ENCODE assay signal across 13 mouse cellular contexts in the genomic region with DNA sequence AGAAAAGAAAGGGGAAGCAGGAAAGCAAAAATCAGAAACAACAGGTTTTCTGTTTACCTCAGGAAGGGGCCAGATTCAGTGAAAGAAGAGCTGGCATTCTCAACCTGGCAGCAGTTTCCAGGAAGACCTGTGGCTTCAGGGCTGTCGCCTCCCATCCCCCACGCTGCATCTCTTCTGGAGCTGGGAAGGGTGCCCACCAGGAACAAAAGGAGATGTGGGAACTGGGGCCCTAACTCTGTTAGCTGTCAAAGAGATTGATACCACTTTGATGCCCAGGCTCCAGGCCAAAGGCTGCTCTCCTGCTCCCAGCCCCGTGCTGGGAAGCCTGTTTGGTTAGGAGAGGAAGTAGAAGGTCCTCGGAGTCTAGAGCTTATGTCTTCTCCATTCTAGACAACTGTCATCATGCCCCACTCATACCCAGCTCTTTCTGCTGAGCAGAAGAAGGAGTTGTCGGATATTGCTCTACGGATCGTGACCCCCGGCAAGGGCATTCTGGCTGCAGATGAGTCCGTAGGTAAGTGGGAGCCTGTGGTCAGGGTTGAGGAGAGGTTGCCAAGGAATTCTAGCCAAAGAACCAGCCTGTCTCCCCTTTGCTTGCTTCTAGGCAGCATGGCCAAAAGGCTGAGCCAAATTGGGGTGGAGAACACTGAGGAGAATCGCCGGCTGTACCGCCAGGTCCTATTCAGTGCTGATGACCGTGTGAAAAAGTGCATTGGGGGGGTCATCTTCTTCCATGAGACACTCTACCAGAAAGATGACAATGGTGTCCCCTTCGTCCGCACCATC. TPM values are rescaled to one million over a fixed set of nuclear protein-coding genes. Genes with fewer than 3 reads are reported as not detected.
DNase-seq lines count a peak whose midpoint lies in the region; ATAC-seq and TF ChIP-seq lines count a peak whose summit lies in the region.
"Had no signal": no experiment of that assay in that cellular context is flagged by ENCODE, and none has a peak within 500 bp of the region (broad histone marks: within the 10 kb centered on the region; RNA-seq: fewer than 3 reads in every experiment).

No protein-coding gene starts in this region.

- peak overlapping the region; percentile 42 for H3K4me2 ChIP-seq in forebrain, embryonic 15.5 days (replicated peaks)

- no peaks in the 10 kb centered on the region for H3K27me3 ChIP-seq in forebrain, embryonic 15.5 days
- H3K27me3 ChIP-seq: embryonic facial prominence, embryonic 15.5 days; liver, embryonic 15.5 days had no signal

- no peak for TF ChIP-seq POLR2A in bone marrow macrophage, adult 2 months (IDR thresholded peaks at IDR 0.05; ENCODE audit: borderline replicate concordance, low read depth, low read length)

- 0 out of 2 replicates have a peak, but pooled peaks cover 6% of the 10 kb centered on the region for H3K36me3 ChIP-seq in forebrain, embryonic 15.5 days

- ATAC-seq in cerebellum, adult (ENCODE audit: insufficient number of reproducible peaks, low FRiP score, low TSS enrichment): no peak
- ATAC-seq in forebrain, embryonic 15.5 days (replicated peaks): no peak

- peaks cover 22% of the 10 kb centered on the region for H3K4me1 ChIP-seq in bone marrow macrophage, adult 2 months (ENCODE audit: control insufficient read depth, insufficient read depth, low read length)
- H3K4me1 ChIP-seq in forebrain, embryonic 15.5 days: peaks cover 33% of the 10 kb centered on the region

- H3K4me3 ChIP-seq in bone marrow macrophage, adult 2 months (ENCODE audit: insufficient read depth, low read length): peak overlapping the region; percentile 63
- peak overlapping the region; percentile 25 for H3K4me3 ChIP-seq in forebrain, embryonic 15.5 days

- H3K9ac ChIP-seq in forebrain, embryonic 15.5 days (replicated peaks): no peak overlapping the region
- H3K9ac ChIP-seq: embryonic facial prominence, embryonic 15.5 days; liver, embryonic 15.5 days had no signal

- WGBS in forebrain, embryonic 15.5 days: 58% methylated on average over 15 of the region's 15 CpGs

- peak; percentile 55 for DNase-seq in cerebellum, adult 11 months
- peak; percentile 17 to 51 for DNase-seq in layer of hippocampus, postnatal 25 days (ENCODE audit: extremely low spot score in 1 of 2, low spot score in 1 of 2)
- no peak for DNase-seq in layer of hippocampus, adult 8-10 months (ENCODE audit: low spot score in 2 of 2)
- no peak for DNase-seq in frontal cortex, postnatal 14 days (ENCODE audit: low spot score in 2 of 2)
- no peak for DNase-seq in ovary, postnatal 10 days (ENCODE audit: low spot score)
- DNase-seq: adrenal gland, postnatal 25 days; gastrocnemius, adult 2 months; heart, postnatal 4 days had no signal

- no peaks in the 10 kb centered on the region for H3K9me3 ChIP-seq in forebrain, embryonic 15.5 days
- H3K9me3 ChIP-seq: embryonic facial prominence, embryonic 15.5 days; liver, embryonic 15.5 days had no signal

- no peak overlapping the region for H3K27ac ChIP-seq in bone marrow macrophage, adult 2 months (ENCODE audit: insufficient read depth, low read depth, low read length)
- peak overlapping the region; percentile 82; the same call in 1 of the 2 replicates for H3K27ac ChIP-seq in forebrain, embryonic 15.5 days (replicated peaks)
- H3K27ac ChIP-seq: liver, embryonic 15.5 days had no signal

- no peak for TF ChIP-seq CTCF in bone marrow macrophage, adult 2 months (IDR thresholded peaks at IDR 0.05; ENCODE audit: low read depth, low read length)

RNA-seq across cellular contexts. Expression of gene Aldoc, which starts 1.4 kb away (rescaled TPM):
- total RNA-seq in layer of hippocampus, postnatal 25 days (2021): 100 to 1,000 TPM; 852 to 862 TPM
- total RNA-seq in layer of hippocampus, adult 8-10 months (2022): 1,000 to 10,000 TPM in 1 of 4 experiments, 100 to 1,000 TPM in 3; 734 to 1,027 (median 804) TPM
- 21.9 and 31.0 TPM in 2 replicates for polyA plus RNA-seq in bone marrow macrophage, adult 2 months (2012; ENCODE audit: insufficient read depth, insufficient read length, missing spikeins)
- 167 and 176 TPM in 2 replicates for polyA plus RNA-seq in forebrain, embryonic 15.5 days (2015; fragmentation: Nextera tagmentation; extraction: Ambion mirVana)

RNA-seq across cellular contexts. Expression of gene Pigs, which starts 4.0 kb away (rescaled TPM):
- 10 to 100 TPM; 62.2 to 65.8 TPM for total RNA-seq in layer of hippocampus, postnatal 25 days (2021)
- 10 to 100 TPM; 58.9 to 64.6 (median 62.2) TPM for total RNA-seq in layer of hippocampus, adult 8-10 months (2022)
- 80.8 and 85.9 TPM in 2 replicates for polyA plus RNA-seq in bone marrow macrophage, adult 2 months (2012; ENCODE audit: insufficient read depth, insufficient read length, missing spikeins)
- polyA plus RNA-seq in forebrain, embryonic 15.5 days (2015; fragmentation: Nextera tagmentation; extraction: Ambion mirVana): 56.7 and 59.8 TPM in 2 replicates

RNA-seq across cellular contexts. Expression of gene Unc119, which starts 19.1 kb away (rescaled TPM):
- 10 to 100 TPM; 29.6 to 32.5 TPM for total RNA-seq in layer of hippocampus, postnatal 25 days (2021)
- total RNA-seq in layer of hippocampus, adult 8-10 months (2022): 10 to 100 TPM; 30.9 to 37.3 (median 34.9) TPM
- 35.5 and 38.5 TPM in 2 replicates for polyA plus RNA-seq in bone marrow macrophage, adult 2 months (2012; ENCODE audit: insufficient read depth, insufficient read length, missing spikeins)
- 78.9 and 82.4 TPM in 2 replicates for polyA plus RNA-seq in forebrain, embryonic 15.5 days (2015; fragmentation: Nextera tagmentation; extraction: Ambion mirVana)

RNA-seq across cellular contexts. Expression of gene Spag5, which starts 22.9 kb away (rescaled TPM):
- total RNA-seq in layer of hippocampus, postnatal 25 days (2021): 1 to 10 TPM; 4.2 to 4.6 TPM
- 1 to 10 TPM; 5.8 to 9.4 (median 7.1) TPM for total RNA-seq in layer of hippocampus, adult 8-10 months (2022)
- 19.3 and 28.1 TPM in 2 replicates for polyA plus RNA-seq in bone marrow macrophage, adult 2 months (2012; ENCODE audit: insufficient read depth, insufficient read length, missing spikeins)
- polyA plus RNA-seq in forebrain, embryonic 15.5 days (2015; fragmentation: Nextera tagmentation; extraction: Ambion mirVana): 23.2 and 26.1 TPM in 2 replicates

RNA-seq across cellular contexts. Expression of gene BC030499, which starts 33.6 kb away (rescaled TPM):
- 1 to 10 TPM; 4.0 to 5.6 TPM for total RNA-seq in layer of hippocampus, postnatal 25 days (2021)
- 10 to 100 TPM in 1 of 4 experiments, 1 to 10 TPM in 3; 4.3 to 11.8 (median 7.3) TPM for total RNA-seq in layer of hippocampus, adult 8-10 months (2022)
- polyA plus RNA-seq in bone marrow macrophage, adult 2 months (2012; ENCODE audit: insufficient read depth, insufficient read length, missing spikeins): 3.5 and 4.4 TPM in 2 replicates
- polyA plus RNA-seq in forebrain, embryonic 15.5 days (2015; fragmentation: Nextera tagmentation; extraction: Ambion mirVana): 0.17 and 0.27 TPM in 2 replicates

Comparison
In these comparisons a context has a peak if more than half of its experiments do, and no peak if none do; other contexts are left out.
1. DNase-seq: peak in cerebellum, adult 11 months (single experiment) and layer of hippocampus, postnatal 25 days (2 of 2); none in layer of hippocampus, adult 8-10 months (0 of 2), frontal cortex, postnatal 14 days (0 of 2) and ovary, postnatal 10 days (single experiment).